Mouse (Mus musculus) retina, postnatal 7 days (tissue): Measurements from ENCODE around the gene Sh2d3c.

Experiments used
- DNase-seq: peaks from one replicate; pipeline ENCODE4 v3.0.0-alpha.2; 2012; ENCODE audit warnings: low read depth, low spot score

The Sh2d3c gene

DNA sequence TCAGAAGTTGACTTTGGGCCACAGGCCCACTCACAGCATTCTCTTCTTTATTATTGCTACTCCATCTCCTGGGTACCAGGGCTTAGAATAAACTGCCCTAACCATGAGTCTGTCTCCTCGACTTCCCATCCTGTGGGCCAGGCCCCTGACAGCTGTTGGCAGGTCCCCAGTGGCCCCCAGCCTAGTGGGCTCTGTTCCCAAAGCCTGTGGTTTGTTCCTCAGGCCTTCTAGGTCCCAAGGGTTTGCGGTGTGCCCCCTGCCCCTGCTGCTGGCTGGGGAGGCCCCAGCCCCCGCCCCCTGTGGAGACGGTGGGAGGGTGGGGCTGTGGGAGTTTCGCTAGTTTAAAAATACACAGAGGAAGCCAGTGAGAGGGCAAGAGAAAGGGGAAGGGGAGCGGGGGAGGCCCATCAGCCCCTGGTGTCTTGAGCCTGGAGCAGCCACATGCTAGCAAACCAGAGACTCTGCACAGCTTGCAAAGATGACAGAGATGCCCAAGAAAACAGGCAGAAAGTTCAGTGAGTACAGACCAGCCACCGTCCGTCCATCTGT is at the start of gene Sh2d3c:
Gene Sh2d3c (plus strand): TSS at position 375 of the 549 bp plus-strand sequence.
- no peak for DNase-seq

DNA sequence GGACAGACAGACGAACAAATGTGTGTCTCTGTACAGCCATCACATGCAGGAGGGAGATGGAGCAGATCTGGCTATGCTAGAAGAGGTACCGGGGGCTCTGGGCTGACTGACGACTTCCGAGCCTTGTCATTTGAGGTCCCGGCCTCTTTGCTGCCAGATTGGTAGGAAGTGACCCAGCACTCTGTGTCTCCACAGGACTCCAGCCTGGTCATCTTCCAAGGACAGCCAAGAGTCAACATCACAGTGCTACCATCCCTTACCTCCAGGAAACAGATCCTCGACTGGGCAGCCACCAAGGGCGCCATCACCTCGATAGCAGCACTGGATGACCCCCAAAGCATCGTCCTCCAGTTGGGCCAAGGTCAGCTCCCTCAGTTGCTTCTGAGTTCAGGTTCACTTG is 49.7 kb upstream of the Sh2d3c start:
- DNase-seq = no peak

DNA sequence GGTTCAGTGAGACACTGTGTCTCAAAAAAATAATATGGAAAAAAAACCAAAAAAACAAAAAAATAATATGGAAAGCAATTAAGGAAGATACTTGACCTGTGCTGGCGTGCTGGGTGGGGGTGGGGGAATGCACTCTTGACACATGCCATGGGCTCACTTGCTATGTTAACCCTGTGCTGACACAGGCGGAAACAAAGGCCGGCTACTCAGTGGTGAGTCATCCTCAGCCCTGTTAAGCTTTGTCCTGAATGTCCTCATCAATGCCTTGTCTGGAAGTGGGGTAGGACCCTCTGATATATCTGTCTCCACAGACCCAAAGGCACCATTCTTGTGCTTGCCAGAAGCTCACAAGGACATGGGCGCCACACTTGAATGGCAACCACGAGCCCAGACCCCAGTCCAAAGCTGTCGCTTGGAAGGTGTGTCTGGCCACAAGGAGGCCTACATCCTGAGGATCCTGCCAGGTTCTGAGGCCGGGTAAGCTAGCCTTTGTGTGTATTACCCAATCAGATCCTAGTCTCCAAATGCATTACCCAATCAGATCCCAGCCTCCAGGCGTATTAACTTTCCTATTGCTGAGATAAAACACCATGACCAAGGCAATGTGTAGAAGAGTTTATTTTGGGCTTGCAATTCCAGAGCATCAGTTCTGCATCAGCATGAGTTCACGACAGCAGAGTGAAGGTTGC is 48.8 kb upstream of the Sh2d3c start:
- DNase-seq = no peak

DNA sequence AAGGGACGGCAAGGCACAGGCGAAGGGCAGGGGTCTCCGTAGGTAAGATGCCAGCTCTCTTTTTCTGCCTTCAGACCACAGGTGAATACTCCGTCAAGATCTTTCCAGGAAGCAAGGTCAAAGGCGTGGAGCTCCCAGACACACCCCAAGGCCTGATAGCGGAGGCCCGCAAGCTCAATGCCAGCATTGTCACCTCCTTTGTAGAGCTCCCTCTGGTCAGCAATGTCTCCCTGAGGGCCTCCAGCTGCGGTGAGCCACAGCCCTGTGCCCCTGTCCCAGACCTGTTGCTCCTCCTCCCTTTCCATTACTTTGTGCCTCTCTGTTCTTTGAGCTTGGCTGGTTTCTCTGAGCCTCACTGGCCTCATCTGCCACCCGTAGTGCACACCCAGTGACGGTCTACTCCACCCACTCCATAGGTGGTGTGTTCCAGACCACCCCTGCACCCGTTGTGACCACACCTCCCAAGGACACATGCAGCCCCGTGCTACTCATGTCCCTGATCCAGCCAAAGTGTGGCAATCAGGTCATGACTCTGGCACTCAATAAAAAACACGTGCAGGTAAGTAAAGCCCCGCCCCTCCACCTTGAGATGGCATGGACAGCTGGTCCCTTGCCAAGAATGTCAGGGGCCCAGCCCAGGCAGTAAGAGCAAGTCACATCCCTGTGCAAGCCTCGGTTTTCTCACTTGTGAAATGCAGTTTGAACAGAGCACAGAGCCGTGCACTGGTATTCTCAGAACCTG is 47.5 kb upstream of the Sh2d3c start:
- no peak for DNase-seq

DNA sequence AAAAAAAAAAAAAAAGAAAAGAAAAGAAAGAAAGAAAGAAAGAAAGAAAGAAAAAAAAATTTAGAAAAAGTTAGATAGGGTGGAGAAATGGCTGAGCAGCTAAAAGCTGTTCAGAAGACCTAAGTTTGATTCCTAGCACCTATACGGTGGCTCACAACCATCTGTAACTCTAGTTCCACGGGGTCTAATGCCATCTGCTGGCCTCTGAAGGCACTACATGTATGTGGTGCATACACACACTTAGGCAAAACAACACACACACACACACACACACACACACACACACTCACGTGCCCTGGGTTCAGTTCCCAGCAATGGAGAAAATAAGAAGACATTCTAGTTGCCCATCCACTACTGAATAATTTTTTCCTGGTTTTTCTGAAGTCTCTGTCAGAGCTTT is 44.0 kb upstream of the Sh2d3c start:
- DNase-seq = no peak

DNA sequence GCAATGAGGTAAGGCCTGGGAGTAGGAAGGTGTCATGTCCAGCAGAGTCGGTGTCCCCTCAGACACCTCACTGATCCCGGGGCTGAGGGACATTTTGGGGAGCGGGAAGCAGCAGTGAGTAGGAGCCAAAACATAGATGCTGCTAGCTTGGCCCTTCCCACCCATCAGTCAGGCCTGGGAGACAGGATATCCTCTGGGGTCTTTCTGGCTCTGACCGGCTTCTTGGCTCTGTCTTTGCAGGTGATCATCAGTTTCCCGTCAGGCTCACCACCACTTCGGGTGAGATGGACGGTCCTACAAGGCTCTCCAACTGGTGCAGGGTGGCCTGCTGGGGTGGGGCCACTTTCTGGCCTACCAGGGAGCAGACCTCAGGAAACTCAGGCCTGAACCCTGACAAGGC is 43.2 kb upstream of the Sh2d3c start:
- DNase-seq = no peak

DNA sequence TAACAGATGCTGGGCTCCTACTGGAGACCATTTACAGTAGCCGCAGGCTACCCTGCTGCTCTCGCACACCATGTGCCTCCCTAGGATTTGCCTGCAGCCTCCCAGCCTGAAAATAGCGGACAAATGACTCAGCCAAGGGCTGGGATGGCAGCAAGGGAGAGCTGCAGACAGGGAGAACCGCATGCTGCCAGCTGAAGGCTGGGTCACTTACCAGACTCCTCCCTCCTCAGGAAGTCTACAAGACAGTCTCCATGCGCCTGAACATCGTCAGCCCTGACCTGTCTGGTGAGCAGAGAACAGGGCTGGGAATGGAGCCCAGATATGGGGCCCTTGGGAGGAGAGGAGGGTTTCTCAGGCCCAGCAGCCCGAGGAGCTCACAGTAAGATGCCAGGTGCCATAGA is 40.8 kb upstream of the Sh2d3c start:
- no peak for DNase-seq

DNA sequence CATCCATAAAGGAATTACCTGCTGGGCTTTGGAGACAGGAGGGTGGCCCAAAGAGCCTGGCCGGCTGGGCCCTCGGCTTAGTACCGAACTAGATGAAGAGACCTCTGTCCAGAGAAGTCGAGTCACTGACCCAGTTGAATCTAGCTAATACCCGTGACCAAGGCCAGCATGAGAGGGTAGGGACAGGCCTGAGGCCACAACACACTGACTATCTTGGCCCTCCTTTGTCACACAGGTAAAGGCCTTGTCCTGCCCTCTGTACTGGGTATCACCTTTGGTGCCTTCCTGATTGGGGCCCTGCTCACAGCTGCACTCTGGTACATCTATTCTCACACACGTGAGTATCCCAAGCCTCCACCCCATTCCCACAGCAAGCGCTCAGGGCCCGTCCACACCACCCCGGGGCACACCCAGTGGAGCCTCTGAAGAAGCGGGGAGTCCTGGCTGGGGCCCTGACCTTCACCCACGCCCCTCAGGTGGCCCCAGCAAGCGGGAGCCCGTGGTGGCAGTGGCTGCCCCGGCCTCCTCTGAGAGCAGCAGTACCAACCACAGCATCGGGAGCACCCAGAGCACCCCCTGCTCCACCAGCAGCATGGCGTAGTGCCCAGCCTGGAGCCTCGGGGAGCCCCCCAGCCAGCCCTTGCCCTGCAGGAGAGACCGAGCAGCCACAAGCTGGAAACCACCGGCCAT is 39.7 kb upstream of the Sh2d3c start:
- no peak for DNase-seq

DNA sequence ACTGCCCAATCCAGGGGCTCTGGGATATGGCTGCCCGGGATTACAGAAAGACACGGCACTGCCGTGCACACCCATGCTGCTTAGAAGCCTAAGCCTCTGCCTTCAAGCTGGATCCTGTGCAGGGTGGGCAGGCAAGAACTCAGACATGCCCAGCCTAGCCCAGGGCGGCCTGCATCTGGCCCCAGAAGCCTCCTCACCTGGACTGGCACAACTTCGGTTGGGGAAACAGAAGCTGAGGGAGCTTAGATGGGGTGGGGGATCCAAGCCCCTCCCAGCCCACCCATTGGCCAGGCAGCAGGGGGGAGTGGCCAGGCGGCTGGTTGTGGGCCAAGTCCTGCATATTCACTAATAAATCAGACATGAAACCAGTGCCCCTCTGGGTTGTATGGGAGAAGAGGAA is 39.1 kb upstream of the Sh2d3c start:
- DNase-seq = no peak

DNA sequence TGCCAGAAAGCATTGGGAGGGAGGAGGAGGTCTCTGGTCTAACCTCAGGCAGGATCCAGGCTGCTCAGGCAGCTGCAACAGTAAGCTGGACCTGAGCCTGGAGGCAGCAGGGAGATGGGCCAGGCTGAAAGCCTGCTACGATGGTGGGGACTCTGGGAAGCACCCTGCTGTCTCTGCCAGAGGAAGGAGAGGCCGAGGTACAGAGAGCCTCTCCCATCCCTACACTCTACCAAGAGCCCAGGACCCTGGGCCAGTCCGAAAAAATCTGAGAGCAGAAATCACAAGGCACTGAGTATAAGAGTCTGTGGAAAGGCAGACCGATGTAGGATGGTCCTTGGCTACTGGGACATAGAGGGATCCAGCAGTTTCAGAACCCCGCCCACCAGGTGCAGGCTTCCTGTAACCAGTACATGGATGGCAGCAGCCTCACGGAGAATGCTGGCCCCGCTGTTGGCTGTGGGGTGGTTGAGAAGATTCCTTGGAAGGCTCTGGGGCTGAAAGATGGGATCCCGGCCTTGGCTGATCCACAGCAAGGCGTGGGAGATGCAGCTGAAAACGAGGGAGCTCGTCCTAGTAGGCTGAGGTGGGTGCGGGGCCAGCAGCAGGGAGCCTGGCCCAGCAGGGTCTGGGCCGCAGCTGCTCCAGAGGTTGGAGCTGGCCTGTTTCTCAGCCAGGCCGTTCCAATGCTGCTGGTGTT is 38.0 kb upstream of the Sh2d3c start:
- DNase-seq = no peak

DNA sequence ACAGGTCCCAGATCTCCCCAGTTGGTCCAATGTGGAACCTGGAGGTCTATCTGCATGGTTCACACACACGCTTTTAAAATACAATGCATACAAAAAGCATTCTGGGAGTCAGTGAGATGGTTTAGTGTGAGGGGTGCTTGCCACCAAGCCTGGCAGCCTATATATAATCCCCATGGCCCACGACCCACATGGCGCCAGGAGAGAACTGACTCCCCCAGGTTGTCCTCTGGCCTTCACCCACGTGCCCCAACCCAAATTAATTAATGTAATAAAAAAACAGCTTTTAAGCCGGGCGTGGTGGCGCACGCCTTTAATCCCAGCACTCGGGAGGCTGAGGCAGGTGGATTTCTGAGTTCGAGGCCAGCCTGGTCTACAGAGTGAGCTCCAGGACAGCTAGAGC is 37.2 kb upstream of the Sh2d3c start:
- DNase-seq = no peak

DNA sequence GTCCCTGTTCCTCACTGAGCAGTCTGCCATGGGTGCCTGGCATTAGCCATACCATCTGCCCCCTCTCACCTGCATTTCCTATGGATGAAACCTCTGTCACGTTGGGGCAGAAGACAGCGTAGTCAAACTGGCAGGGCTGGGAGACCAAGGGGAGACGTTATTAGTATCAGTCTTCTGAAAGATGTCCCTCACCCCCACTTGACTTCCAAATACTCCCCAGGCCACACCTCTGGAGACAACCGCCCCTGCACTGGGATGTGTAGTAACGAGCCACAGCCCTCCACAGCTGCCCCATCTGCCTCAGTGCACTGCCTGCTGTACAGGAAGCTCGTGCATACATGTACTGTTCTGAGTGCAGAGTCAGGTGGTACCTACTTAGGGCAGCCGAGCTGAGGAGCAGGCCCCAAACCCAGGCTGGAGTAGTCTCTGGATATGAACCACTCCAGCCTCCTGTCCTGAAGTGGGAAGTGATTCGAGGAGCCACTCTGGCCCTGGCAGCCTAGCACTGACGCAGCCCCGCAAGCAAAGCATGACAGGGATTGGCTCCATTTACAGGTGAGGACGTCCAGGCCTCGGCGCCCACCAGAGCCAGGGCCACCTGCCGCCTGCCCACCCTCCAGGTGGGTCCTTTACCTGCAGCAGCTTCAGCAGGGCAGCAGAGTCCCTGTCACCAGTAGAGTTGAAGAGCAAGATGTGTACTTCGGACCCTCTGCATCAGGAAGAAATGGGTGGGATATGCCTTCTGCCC is 36.0 kb upstream of the Sh2d3c start:
- DNase-seq = no peak

DNA sequence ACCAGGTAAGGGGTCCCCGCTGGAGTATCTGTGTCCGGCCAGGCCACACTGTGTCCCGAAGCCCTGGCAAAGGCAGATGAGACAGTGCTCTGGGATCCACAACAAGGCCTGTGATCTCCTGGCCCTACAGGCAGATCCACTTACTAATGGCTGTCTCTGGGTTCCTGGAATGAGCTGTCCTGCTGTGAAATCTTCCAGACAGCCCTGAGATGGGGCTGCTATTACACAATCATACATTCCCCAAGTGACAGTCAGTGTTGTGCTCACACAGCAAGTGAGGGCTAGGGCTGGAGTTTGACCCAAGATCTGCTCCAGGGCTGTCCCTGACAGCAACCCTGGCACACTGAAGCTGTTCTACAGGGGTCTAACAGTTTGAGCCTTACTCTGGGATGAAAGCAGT is 35.0 kb upstream of the Sh2d3c start:
- DNase-seq = no peak

DNA sequence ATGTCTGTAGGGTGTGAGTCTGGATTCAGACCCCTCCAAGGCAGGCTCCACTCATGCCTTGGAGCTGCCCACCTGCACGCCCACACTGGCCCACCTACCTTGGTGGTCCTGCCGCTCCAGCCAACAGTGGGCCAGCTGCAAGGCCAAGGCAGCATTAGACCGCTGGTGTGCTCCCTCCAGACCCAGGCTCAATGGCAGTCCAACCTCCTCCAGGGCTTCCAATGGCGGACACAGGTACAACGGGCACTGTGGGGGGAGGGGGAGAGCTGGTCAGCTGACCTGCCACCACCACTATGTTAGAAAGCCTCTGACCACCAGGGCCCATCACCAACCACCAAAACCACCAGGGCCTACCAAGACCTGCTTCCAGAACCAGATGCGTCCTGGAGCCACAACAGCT is 34.2 kb upstream of the Sh2d3c start:
- no peak for DNase-seq

DNA sequence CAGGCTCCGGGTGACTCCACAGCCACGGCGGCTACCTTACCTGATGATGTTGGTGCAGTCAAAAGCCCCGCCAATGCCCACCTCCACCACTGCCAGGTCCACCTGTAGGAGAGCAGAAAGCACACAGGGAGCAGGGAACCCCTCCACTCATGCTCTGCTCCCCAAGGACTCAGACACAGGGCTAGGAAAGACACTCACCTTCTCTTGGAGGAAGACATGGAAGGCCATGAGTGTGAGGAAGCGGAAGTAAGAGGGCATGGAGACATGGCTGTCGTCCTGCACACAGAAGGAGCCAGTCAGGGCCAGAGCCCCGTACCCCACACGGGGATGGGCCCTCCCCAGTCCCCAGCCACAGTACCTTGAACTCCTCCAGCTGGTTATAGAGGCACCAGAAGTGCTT is 33.3 kb upstream of the Sh2d3c start:
- no peak for DNase-seq

DNA sequence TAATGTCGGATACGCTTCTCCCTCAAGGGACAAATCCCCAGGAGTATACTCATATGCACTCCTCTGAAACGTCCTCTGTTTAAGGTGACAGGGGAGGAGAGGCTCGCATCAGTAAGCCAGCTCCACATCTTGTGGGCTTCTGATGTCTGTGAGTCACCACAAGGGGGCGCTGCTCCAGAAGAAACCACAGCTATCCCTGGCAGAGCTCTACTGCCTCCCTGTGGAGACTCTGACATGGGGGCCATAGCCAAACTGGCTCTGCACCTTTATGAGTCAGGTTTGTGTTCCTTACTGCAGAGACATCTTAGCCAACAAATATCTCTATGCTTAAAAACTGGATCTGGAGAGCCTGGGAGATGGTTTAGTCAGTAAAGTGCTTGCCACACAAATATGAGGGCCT is 31.4 kb upstream of the Sh2d3c start:
- peak; percentile 84 for DNase-seq

DNA sequence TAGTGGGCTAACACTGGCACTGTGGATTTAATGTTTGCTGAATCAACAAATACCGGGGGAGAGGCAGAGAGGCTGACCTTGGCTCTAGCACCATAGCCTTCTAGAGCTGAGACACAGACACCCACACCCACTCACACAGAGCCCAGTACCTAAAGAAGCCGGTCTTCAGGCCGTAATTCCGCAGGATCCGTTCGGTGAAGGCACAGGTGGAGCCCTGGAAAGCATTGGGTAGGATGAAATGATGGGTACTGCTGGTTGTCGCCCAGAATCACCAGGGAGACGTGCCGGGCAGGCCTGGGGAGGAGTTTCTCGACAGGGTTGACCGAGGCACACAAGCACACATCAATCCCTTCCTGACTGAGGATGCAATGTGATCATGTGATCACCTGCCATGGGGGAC is 29.8 kb upstream of the Sh2d3c start:
- no peak for DNase-seq

DNA sequence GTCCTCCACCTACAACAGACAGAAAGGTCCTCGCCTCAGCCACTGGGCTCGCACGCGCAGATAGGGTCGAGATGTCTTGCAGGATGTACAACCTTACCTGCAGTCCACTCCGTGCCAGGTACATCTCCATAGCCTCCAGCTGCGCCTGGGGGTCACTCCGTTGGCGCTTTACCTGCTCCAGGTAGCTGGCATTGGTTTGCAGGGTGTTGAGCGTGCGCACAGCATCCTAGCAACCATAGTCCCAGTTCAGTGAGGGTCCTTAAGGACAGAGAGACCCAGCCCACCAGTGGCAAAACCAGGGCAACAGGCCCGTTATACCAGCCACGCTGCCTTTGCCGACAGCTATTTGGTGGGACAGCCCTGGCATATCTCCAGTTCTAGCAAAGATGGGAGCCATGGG is 28.4 kb upstream of the Sh2d3c start:
- DNase-seq = no peak

DNA sequence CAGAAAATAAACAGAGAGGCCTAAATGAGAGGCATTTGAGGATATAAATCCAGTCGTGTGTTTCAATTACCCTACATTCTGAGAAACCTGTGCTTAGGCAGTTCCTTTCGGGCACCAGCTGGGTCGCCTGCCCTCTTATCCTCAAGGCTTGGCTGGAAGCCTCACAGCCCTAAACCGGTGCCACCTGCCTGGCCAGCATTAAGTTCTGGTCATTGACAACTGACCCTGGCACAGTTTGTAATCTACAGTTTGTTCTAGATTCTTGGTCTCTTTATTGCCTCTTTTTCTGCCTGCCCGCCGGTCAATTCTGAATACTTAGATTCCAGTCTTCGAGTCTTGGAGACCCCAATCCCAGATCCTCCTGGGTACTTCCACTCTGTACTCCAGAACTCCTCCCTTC is 27.6 kb upstream of the Sh2d3c start:
- no peak for DNase-seq

DNA sequence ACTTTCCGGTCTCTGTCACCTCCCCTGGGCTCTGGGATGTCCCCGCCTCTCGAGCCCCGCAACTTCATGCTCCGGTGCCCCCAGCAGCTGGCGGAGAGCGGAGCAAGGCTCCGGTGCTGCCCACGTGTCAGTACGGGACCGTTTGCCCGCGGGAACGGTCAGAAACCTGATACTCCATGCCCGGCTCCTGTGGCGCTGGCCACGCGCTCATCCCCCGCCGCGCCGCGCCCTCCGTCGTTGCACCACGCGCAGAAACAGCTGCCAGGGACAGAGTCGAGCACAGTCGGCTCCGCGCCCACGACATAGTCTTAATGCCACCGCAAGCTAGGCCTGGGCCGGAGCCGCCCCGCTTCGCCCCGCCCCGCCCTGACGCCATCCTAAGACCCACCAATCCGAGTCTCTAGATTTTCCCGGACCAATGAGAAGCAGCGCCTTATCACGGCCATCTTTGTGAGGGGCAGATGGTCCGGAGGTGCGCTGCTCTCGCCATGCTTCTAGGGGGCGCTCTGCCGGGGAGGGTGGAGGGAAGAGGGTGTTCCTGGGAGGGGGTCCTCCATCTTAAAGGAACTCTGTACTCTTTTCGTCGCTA is 26.9 kb upstream of the Sh2d3c start:
- DNase-seq = peak; percentile 99

DNA sequence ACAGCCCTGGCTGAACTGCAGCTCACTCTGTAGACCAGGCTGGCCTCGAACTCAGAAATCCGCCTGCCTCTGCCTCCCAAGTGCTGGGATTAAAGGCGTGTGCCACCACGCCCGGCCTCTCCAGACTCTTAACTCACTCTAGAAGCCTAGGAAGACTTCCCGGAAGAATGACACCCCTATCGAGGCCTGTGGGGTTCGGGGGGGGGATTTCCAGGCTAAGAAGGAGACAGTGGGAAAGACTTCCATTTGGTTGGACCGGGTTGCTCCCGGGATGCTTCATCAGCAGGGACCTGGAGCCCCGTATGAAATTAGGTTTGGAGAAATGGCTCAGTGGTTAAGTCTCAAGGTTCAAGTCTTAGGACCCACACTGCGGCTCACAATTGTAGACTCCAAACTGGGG is 26.2 kb upstream of the Sh2d3c start:
- DNase-seq = no peak
